Mouse (Mus musculus) heart, embryonic 16.5 days (tissue): ENCODE results near the gene Ergic1. TPM values are rescaled to one million over a fixed set of nuclear protein-coding genes. Genes with fewer than 3 reads are reported as not detected.

ENCODE experiments used
- ATAC-seq: fragments of 200-750 bp; cut with Nextera tagmentation; replicated peaks from 2 replicates; pipeline ENCODE4 v1.8.0; 2017; ENCODE audit warnings: moderate number of reproducible peaks; ENCODE audit not compliant: insufficient read depth, low FRiP score; ENCODE audit errors: extremely low read depth
- H3K27ac ChIP-seq: fragments of 300-500 bp; sonication (generic); 2 replicates; pipeline ENCODE4 v1.5.1; 2014; ENCODE audit warnings: mild to moderate bottlenecking, low read length, control low read depth, moderate library complexity
- H3K27me3 ChIP-seq: fragments of 300-500 bp; sonication (generic); 2 replicates; pipeline ENCODE4 v1.6.1; 2014; ENCODE audit warnings: low read length, mixed read lengths; ENCODE audit not compliant: control insufficient read depth, insufficient read depth
- H3K36me3 ChIP-seq: fragments of 300-500 bp; sonication (generic); 2 replicates; pipeline ENCODE4 v1.6.1; 2014; ENCODE audit not compliant: control insufficient read depth, insufficient read depth
- H3K4me1 ChIP-seq: fragments of 300-500 bp; sonication (generic); 2 replicates; pipeline ENCODE4 v1.6.1; 2014; ENCODE audit warnings: low read length, mixed read lengths; ENCODE audit not compliant: control insufficient read depth, insufficient read depth
- H3K4me2 ChIP-seq: fragments of 300-500 bp; sonication (generic); 2 replicates; pipeline ENCODE4 v1.6.1; 2014; ENCODE audit warnings: low read depth, mild to moderate bottlenecking, control low read depth, low read length
- H3K4me3 ChIP-seq: fragments of 300-500 bp; sonication (generic); 2 replicates; pipeline ENCODE4 v1.5.1; 2014; ENCODE audit warnings: mild to moderate bottlenecking, control low read depth, low read length
- H3K9ac ChIP-seq: fragments of 300-500 bp; sonication (generic); 2 replicates; pipeline ENCODE4 v1.6.1; 2014; ENCODE audit warnings: low read length, control low read depth
- H3K9me3 ChIP-seq: fragments of 300-500 bp; sonication (generic); replicated peaks from 2 replicates; pipeline ENCODE4 v1.6.1; 2016; ENCODE audit warnings: low read length; ENCODE audit not compliant: control insufficient read depth
- WGBS: fragments of 180-500 bp; shearing (Covaris S2); extraction: QIAGEN DNeasy Blood & Tissue Kit; methylation state at CpG from one replicate; pipeline ENCODE4 v1.1.7; 2014; 5-methylcytosine and 5-hydroxymethylcytosine counted together
- polyA plus RNA-seq: library from polyadenylated mRNA; unstranded; fragments of >200 nt; fragmentation: Nextera tagmentation; extraction: Ambion mirVana; gene quantifications from 2 replicates; pipeline ENCODE4 v1.2.1, GENCODE M21; 2015

Gene Ergic1
- polyA plus RNA-seq, 1 experiment from 2014 or later, result 84.9 TPM

DNA sequence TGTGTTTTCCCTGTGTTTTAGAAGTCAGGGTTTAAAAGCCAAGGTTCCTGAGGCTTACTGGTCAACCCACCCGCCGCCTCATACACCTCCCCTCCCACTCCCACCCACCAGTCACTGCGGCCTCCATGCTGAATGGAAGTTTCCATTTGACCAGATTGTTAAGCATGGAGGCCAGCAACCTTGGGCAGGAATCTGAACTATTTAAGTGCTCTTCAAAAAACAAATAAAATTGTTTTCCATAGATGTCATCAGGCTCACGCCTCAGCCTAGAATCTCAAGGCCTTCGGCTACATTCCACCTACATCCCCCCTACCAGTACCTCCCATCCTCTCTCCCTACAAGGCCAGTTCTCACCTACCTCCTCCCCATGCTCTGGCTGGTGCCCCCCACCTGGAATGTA lies 57.2 kb downstream of the Ergic1 start:
- no peak for ATAC-seq
- WGBS, result 71% methylated on average over 5 of the region's 5 CpGs
- H3K9ac ChIP-seq, result no peak overlapping the region
- no peaks in the 10 kb centered on the region for H3K27me3 ChIP-seq
- no peak overlapping the region for H3K4me3 ChIP-seq
- H3K4me1 ChIP-seq, result peaks cover 13% of the 10 kb centered on the region
- H3K9me3 ChIP-seq, result no peaks in the 10 kb centered on the region
- no peak overlapping the region for H3K27ac ChIP-seq
- peaks cover 11% of the 10 kb centered on the region; the same call in 1 of the 2 replicates for H3K36me3 ChIP-seq
- H3K4me2 ChIP-seq, result no peak overlapping the region

DNA sequence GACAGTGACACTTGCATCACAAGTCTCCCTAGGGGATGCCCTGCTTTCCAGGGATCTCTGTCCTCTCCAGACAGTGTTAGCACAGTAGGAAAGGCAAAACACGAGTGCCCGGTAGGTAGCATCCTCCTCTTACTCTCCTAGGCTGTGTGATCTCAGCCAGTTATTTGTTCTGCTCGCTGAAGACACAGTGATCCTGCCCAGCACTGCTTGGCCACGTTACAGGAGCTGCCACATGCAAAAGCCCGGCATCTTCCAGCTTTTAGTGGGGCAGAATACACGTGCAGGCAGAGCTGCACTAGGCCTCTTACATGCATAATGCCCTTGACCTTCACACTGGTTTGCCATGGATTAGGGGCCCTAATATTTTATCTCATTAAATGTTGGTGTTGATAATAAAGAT lies 58.3 kb downstream of the Ergic1 start:
- H3K27me3 ChIP-seq, result no peaks in the 10 kb centered on the region
- H3K4me1 ChIP-seq, result peaks cover 6% of the 10 kb centered on the region
- 82% methylated on average over 6 of the region's 6 CpGs for WGBS
- H3K9me3 ChIP-seq, result no peaks in the 10 kb centered on the region
- H3K27ac ChIP-seq, result no peak overlapping the region
- H3K9ac ChIP-seq, result no peak overlapping the region
- H3K36me3 ChIP-seq, result peaks cover 11% of the 10 kb centered on the region; the same call in 1 of the 2 replicates
- no peak overlapping the region for H3K4me3 ChIP-seq
- H3K4me2 ChIP-seq, result no peak overlapping the region
- no peak for ATAC-seq

DNA sequence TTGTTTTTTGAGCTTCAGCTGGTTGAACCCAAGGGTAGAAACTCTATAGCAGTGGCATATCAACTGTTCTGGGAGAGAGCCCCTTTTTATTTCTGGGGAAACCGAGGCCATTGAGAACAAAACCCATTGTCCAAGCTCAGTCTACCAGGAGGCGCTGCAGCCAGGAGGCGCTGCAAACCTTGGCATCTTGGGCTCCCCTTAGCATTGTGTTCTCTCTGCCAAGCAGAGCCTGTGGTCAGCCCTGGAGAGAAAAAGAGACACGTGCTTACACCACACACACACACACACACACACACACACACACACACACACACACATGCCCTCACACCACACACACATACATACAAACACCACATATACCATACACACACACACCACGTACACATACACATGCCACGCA lies 59.0 kb downstream of the Ergic1 start:
- 92% methylated on average over 6 of the region's 6 CpGs for WGBS
- H3K4me3 ChIP-seq, result no peak overlapping the region
- H3K27ac ChIP-seq, result 0 out of 2 replicates have a peak overlapping the region, but pooled peaks have one; percentile 61
- peaks cover 2% of the 10 kb centered on the region for H3K4me1 ChIP-seq
- no peaks in the 10 kb centered on the region for H3K27me3 ChIP-seq
- H3K9me3 ChIP-seq, result no peaks in the 10 kb centered on the region
- H3K9ac ChIP-seq, result no peak overlapping the region
- H3K36me3 ChIP-seq, result peaks cover 17% of the 10 kb centered on the region; the same call in 1 of the 2 replicates
- ATAC-seq, result no peak
- no peak overlapping the region for H3K4me2 ChIP-seq

DNA sequence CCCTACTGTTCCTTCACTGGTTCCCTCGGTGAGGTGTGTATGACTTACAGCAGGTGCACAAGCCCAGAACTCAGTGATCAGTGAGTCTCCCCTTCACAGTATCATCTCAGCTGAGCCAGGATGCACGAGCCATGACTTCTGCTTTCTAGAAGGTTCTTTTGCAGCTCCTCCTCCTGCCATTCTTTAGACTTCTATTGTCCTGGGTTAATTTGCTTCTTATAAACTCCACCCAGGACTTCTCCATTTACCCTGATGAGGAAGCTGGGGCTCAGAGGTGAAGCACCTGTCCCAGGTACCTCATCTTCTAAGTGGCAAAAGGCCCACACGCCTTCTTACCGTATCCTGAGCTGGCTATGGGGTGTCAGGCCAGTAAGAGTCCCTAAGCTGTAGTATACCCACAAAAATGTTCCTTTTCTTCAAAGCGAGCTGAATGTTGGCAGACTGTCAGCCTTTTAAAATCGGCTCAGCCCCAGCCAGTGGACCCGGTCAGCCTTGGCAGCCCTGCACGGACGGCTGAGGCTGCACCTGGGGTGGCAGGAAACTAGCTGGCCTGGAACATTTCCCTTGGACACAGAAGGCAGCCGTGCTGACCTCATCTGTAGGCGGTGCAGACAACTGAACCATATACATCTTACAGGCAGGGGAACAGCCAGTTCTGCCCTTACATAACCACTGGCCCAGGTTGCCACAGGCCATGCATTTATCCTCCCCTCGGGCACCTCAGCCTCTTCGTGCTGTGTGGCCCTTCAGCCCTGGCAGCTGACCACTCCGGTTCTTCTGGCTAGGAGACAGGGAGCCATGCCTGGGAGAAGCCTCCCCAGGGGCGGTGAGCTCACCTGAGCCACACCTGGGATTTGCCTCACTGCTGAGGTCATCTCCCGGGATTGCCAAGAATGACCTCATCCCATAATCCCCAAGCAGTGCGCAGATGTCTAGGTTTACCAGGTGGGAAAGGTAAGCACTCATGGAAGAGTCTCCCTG lies 59.8 kb downstream of the Ergic1 start:
- Histone ChIP-seq H3K9me3 (no peaks in the 10 kb centered on the region), H3K27me3 (no peaks in the 10 kb centered on the region), H3K36me3 (peaks cover 20% of the 10 kb centered on the region), H3K4me3 (no peak overlapping the region), H3K4me1 (peaks cover 2% of the 10 kb centered on the region), H3K27ac (peak overlapping the region; percentile 61), H3K4me2 (no peak overlapping the region), H3K9ac (no peak overlapping the region)
- WGBS, result 74% methylated on average over 17 of the region's 17 CpGs
- ATAC-seq, result peak; percentile 77

DNA sequence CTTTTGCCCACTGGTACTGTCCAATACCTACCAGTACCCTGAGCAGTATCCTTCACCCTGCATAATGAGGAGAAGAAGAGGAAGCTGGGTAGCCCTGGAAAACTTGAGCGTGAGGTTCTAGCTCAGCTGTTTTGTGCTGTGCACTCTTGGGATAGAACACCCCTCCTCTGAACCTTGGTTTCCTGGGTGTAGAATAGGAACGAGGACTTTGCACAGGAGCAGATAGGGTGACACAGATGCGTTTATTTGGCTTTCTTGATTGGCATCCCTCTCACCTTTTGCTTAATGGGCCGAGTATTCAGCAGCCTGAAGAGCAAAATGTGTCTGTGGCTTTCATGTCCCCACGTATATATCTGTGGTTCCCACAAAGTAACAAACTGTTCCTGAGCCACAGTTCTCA lies 60.6 kb downstream of the Ergic1 start:
- H3K4me1 ChIP-seq, result peaks cover 2% of the 10 kb centered on the region
- ATAC-seq, result no peak
- H3K27me3 ChIP-seq, result no peaks in the 10 kb centered on the region
- H3K9me3 ChIP-seq, result no peaks in the 10 kb centered on the region
- no peak overlapping the region for H3K27ac ChIP-seq
- no peak overlapping the region for H3K4me3 ChIP-seq
- no peak overlapping the region for H3K9ac ChIP-seq
- no peak overlapping the region for H3K4me2 ChIP-seq
- WGBS, result 81% methylated on average over 5 of the region's 5 CpGs
- peaks cover 24% of the 10 kb centered on the region for H3K36me3 ChIP-seq

DNA sequence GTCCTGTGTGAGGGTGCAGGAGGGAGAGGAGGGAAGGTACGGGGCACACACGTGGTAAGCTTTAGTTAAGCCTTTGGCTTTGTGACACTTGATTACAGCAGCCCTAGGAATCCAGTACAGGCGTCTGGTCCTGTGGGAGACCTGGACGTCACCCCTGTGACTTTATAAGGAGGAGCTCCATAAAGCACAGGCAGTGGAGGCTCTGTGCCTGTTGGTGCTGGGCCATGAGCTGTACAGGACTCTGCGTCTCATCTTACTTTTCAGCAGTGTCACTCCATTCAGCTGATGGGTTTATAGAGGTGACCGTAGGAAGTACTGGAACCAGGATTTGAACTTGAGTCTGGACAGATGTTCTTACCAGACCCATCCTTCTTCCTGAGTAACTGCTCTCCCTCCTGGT lies 62.7 kb downstream of the Ergic1 start:
- Histone ChIP-seq H3K36me3 (peaks cover 17% of the 10 kb centered on the region), H3K4me2 (no peak overlapping the region), H3K4me1 (peaks cover 2% of the 10 kb centered on the region)

DNA sequence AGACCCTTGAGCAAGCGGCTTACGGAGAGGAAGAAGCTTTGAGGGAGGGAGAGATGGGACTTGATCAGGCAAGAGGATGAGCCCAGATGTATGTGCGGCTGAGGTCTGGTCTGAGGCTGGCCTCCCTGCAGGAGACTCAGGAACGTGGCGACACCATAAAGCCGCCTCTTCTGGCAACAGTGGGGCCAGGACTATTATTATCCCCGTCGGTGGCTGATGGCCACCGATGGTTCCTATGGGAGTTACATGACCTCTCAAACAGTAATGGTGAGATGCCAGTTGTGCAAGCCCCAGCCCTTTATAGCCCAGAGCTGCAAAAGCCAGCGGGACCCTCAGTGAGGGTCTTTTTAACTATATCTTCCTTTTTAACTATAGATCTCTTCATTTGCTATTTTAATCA lies 63.7 kb downstream of the Ergic1 start:
- no peak for ATAC-seq
- Histone ChIP-seq H3K4me3 (no peak overlapping the region), H3K27me3 (no peaks in the 10 kb centered on the region), H3K9me3 (no peaks in the 10 kb centered on the region), H3K36me3 (peaks cover 24% of the 10 kb centered on the region), H3K4me2 (no peak overlapping the region), H3K4me1 (peaks cover 2% of the 10 kb centered on the region), H3K27ac (no peak overlapping the region), H3K9ac (no peak overlapping the region)
- 72% methylated on average over 10 of the region's 10 CpGs for WGBS

More for the DNA sequence above, 62.7 kb downstream of the Ergic1 start:
- Histone ChIP-seq H3K27me3 (no peaks in the 10 kb centered on the region), H3K27ac (no peak overlapping the region), H3K4me3 (no peak overlapping the region), H3K9ac (no peak overlapping the region), H3K9me3 (no peaks in the 10 kb centered on the region)
- no peak for ATAC-seq
- 84% methylated on average over 6 of the region's 6 CpGs for WGBS

DNA sequence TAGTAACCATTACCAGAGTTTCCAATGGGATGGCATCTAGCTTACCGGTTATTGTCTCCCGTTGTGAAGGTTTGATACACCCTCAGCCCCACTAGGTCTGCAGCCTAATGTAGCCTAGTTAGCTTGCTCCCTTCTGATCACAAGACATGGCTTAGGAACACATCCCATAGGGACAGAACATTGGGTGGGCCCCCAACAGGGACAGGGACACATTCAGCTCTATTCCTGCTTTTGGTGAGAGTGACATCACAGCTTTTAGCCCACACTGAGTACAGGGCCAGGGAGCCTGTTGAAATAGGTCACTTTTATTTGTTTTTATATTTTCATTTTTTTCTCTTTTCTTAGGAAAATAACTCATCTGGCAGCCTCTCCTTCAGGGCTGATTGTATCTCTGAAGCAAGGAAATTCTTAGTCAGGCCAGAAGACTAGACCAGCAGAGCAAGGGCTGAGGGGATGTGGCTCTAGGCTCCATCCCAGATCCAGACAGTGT lies 64.3 kb downstream of the Ergic1 start:
- H3K4me1 ChIP-seq, result peaks cover 2% of the 10 kb centered on the region
- no peaks in the 10 kb centered on the region for H3K9me3 ChIP-seq
- H3K27ac ChIP-seq, result no peak overlapping the region
- no peaks in the 10 kb centered on the region for H3K27me3 ChIP-seq
- no peak overlapping the region for H3K9ac ChIP-seq
- 88% methylated on average over 2 of the region's 2 CpGs for WGBS
- H3K36me3 ChIP-seq, result peaks cover 30% of the 10 kb centered on the region
- ATAC-seq, result no peak
- no peak overlapping the region for H3K4me2 ChIP-seq
- no peak overlapping the region for H3K4me3 ChIP-seq

DNA sequence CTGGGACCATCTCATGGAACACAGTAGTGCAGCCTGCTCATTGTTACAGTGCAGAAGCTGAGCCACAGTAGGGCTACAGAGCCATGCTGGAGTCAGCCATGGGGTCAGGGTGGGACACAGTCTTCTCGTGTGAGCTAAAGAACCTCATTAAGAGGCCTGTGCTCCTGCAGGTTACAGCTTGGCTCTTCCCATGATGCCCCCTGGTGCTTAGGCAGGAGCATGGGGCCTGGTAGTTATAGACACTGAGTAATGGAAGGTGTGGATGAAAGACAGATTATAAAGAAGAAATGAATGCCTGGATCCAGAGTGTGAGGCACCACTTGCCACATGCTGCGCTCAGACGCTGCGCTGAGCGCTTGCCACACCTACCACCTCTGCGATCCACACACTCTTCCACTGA lies 67.2 kb downstream of the Ergic1 start:
- Histone ChIP-seq H3K27ac (no peak overlapping the region), H3K4me2 (no peak overlapping the region), H3K9me3 (no peaks in the 10 kb centered on the region), H3K4me1 (no peaks in the 10 kb centered on the region), H3K27me3 (no peaks in the 10 kb centered on the region), H3K36me3 (peaks cover 33% of the 10 kb centered on the region), H3K9ac (no peak overlapping the region), H3K4me3 (no peak overlapping the region)
- WGBS, result 83% methylated on average over 6 of the region's 6 CpGs
- ATAC-seq, result no peak
